Mouse (Mus musculus) liver, embryonic 14 days (tissue): ENCODE data around the gene Zscan21. TPM values are rescaled to one million over a fixed set of nuclear protein-coding genes. Genes with fewer than 3 reads are reported as not detected.

Experiments used
- polyA plus RNA-seq: library from polyadenylated mRNA; depleted of rRNA; stranded (reverse); fragments of >200 nt; gene quantifications from 2 replicates; pipeline ENCODE4 v1.2.3, GENCODE M21; 2012; rRNA removed

Gene Zscan21
- 8.4 and 8.6 TPM in 2 replicates for polyA plus RNA-seq

DNA sequence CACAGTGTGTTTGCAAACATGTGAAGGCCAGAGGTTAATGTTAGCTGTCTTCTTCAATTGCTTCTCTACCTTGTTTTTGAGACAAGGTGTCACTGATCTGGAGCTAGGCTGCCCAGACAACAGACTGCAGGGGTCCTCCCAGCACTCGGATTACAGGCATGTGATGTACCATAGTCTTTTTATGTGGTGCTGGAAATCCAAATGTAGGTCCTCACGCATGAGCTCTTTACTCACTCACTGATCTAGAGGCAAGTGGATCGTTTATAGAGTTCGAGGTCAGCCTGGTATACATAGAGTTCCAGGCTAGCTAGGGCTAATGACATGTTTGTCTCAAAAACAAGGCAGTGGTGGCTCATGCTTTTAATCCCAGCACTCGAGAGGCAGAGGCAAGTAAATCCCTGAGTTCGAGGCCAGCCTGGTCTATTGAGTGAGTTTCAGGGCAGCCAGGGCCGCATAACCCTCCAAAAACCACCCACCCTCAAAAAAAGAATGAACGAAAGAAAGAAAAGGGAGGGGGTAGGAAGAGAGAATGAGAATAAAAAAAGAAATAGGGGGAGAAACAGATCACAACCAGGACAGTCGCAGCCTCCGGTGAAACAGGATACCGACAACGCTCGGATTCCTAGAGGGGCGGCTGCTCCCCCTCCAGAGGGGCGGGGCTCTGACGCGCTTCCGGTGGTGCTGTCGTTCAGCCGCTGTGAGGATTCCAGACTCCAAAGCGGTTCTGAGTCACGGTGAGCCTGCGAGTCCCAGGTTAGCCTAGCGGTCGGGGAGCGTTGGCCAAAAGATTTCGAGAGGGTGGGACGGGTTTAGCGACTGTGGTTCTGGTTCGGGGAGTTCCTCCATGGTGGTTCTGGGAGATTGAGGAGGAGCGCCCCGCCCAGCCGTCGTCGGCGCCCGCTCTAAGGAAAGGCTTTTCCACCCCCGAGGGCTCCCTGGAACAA, at the start of gene Zscan21:
Zscan21 (plus strand) TSS at position 649 of the 944 bp plus-strand sequence.

DNA sequence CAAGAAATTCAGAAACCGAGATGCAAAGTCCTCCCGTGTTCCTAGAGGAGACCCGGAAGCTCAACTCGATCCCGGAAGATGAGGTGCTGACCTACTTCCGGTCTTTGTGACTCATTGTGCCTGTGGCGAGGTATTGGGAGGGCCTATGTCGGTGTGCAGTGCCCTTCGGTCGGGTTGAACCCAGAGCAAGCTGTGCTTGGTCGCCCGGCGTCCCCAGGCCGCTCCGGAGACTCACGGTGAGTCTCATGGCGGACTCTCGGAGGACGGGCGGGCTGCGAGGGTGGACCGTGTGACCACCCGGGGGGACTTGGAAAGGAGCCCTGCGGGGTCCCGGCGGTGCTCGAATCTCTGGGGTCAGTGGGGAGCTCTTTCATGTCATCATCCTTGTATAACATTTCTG, 31.7 kb upstream of the Zscan21 start, which contains the start of gene Zkscan1:
Zkscan1 (plus strand) TSS at position 89 of the 400 bp plus-strand sequence.

DNA sequence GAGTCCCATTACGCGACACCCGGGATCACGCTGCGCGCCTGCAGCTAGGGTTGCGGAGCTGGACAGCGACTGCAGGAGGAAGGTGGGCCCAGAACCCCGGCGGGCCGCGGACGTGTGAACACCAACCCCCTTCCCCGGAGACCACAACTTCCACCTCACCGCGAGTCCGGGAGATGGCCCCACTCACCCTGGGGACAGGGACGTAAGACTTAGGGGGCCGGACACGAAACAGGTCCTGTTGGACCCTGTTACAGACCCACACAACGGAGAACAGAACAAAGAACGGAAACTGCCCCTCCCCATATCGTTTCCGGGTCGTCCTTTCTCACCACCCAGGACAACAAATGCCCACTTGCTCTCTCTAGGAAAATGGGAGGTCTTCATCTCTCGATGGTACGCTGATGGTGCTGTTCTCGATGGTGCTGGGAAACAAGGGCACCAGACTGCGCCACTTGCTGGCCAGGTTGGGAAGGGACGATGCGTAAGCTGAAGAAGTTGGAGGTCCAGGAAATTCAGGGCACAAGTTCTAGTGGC, 38.8 kb downstream of the Zscan21 start, which contains the start of gene Zfp113:
Zfp113 (minus strand) TSS at position 302 of the 534 bp plus-strand sequence.

DNA sequence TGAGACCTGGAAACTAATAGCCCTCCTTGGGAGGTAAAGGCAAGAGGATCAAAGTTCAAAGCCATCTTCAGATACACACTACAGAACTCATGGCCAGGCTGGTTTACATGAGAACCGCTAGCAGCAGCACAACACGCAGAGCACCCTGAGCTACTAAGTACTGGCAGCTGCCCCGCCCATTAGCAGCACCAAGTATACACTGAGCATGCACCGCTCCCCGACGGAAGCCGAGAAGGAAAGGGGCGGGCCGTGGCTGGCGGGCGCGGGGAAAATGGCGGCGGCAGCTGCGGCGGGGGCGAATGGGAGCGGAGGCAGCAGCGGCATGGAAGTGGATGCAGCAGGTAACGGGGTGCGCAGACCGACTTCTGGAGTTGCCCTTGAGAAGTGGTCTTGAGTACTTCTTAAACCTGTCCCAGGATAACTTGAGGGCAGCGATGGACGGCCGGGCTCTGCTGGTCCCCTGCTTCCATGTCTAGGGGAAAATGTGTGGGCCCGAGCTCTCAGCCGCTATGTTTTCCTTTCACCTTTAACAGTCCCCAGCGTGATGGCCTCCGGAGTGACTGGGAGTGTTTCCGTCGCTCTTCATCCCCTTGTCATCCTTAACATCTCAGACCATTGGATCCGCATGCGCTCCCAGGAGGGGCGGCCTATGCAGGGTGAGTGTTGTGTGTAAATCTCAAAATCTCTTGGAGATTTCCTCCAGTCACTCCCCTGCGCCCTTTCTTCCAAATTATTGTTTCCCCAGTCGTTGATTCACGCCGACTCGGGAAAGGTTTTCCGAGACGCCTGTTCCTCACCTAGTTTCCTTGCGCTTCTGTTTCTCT, 44.4 kb downstream of the Zscan21 start, which contains the start of gene Cops6:
Cops6 (plus strand) TSS at position 230 of the 824 bp plus-strand sequence.

DNA sequence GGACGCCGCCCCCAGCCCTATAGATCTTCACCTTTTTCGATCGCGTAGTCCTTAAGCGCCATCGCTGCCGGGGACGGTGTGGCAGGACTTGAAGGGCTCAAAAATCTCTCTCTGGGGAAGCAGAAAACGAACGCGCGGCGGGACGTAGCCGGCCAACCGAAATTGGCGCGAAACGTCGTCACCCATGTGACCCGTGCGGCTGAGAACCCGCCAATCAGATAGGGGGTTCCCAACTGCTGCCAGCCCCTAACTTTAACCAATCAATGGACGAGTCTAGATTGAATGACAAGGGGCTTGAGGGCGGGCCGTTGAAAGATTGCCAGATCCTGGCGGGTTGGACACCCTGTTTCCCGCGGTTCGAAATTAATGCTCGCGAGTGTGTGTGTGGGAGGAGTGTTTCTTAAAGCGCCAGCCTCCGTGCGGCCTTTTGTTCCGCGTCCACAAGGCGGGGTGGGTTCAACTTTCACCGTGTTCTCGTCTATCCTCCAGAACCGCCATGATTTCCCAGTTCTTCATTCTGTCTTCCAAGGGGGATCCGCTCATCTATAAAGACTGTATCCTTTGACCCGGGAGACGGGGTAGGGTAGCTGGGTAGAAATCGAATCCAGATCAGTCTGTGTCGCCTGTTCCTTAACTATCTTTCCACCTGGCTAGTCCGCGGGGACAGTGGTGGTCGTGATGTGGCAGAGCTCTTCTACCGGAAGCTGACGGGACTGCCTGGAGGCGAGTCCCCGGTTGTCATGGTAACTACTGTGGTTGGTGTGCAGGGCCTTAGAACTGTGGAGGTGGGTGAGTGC, 55.2 kb downstream of the Zscan21 start, which contains the start of the genes Ap4m1 and Mcm7:
Ap4m1 (plus strand) TSS at position 308 of the 797 bp plus-strand sequence.
Mcm7 (minus strand) TSS at position 728 of the 797 bp plus-strand sequence.

Other genes with a start within 250 kb of the Zscan21 start
- gene Pilrb2, start 245.1 kb upstream of the Zscan21 start, polyA plus RNA-seq = 1.2 and 2.3 TPM in 2 replicates
- 0.98 and 1.0 TPM in 2 replicates for gene Cyp3a13, start 195.3 kb upstream of the Zscan21 start, polyA plus RNA-seq
- 0.01 TPM in 2 replicates for gene Gjc3, start 153.8 kb upstream of the Zscan21 start, polyA plus RNA-seq
- gene Azgp1, start 135.4 kb upstream of the Zscan21 start, polyA plus RNA-seq = 2.0 and 2.4 TPM in 2 replicates
- gene Smok3a, start 95.6 kb upstream of the Zscan21 start, polyA plus RNA-seq = not detected in 2 replicates
- not detected in 2 replicates for gene Smok3b, start 95.5 kb upstream of the Zscan21 start, polyA plus RNA-seq
- not detected in 2 replicates for gene Smok3c, start 63.7 kb upstream of the Zscan21 start, polyA plus RNA-seq
- gene Zkscan1, start 31.8 kb upstream of the Zscan21 start, polyA plus RNA-seq = 2.4 and 2.7 TPM in 2 replicates
- gene Zfp113, start 38.8 kb downstream of the Zscan21 start, polyA plus RNA-seq = 1.1 and 1.3 TPM in 2 replicates
- 59.9 and 71.7 TPM in 2 replicates for gene Cops6, start 44.2 kb downstream of the Zscan21 start, polyA plus RNA-seq
- 11.7 and 12.6 TPM in 2 replicates for gene Ap4m1, start 55.1 kb downstream of the Zscan21 start, polyA plus RNA-seq
- gene Mcm7, start 55.5 kb downstream of the Zscan21 start, polyA plus RNA-seq = 136 TPM in 2 replicates
- 26.7 and 32.9 TPM in 2 replicates for gene Taf6, start 70.5 kb downstream of the Zscan21 start, polyA plus RNA-seq
- gene Cnpy4, start 70.6 kb downstream of the Zscan21 start, polyA plus RNA-seq = 10.2 and 10.4 TPM in 2 replicates
- gene Mblac1, start 77.4 kb downstream of the Zscan21 start, polyA plus RNA-seq = 1.9 TPM in 2 replicates
- gene Nxpe5, start 109.0 kb downstream of the Zscan21 start, polyA plus RNA-seq = 0.07 and 0.16 TPM in 2 replicates
- gene Lamtor4, start 138.6 kb downstream of the Zscan21 start, polyA plus RNA-seq = 34.9 and 35.6 TPM in 2 replicates
- gene BC037034, start 147.1 kb downstream of the Zscan21 start, polyA plus RNA-seq = 19.6 and 21.8 TPM in 2 replicates
- gene Gal3st4, start 155.9 kb downstream of the Zscan21 start, polyA plus RNA-seq = 0.02 TPM in 1 of 2 replicates, not detected in the other
- gene Gm43720, start 163.1 kb downstream of the Zscan21 start, polyA plus RNA-seq = 0.02 TPM in 1 of 2 replicates, not detected in the other
- 1.4 and 2.2 TPM in 2 replicates for gene Gpc2, start 163.1 kb downstream of the Zscan21 start, polyA plus RNA-seq
- 2.3 and 4.1 TPM in 2 replicates for gene Stag3, start 163.3 kb downstream of the Zscan21 start, polyA plus RNA-seq
- gene Pvrig, start 225.1 kb downstream of the Zscan21 start, polyA plus RNA-seq = 0.26 and 0.29 TPM in 2 replicates